Mouse (Mus musculus) CH12.LX (cell line): ENCODE results near the gene Mid1.
"Not testable (repeated sequence)": the region's sequence is repeated elsewhere in the genome, so short reads cannot be mapped to it uniquely, and the experiment has no call there.

Source experiments
- CTCF ChIP-seq, 2 experiments: IDR thresholded peaks in 1 of 2; conservative IDR thresholded peaks in 1 of 2; 2 replicates each; pipeline ENCODE4 v1.5.1; 2011 to 2012; ENCODE audit warnings: low read depth in 2 of 2, low read length in 2 of 2, improper control_type of control experiment in 1 of 2, inconsistent platforms in 1 of 2, mild to moderate bottlenecking in 1 of 2, moderate library complexity in 1 of 2
- JUN ChIP-seq: IDR thresholded peaks from 2 replicates; pipeline ENCODE4 v1.6.1; 2011; ENCODE audit warnings: low read depth, mild to moderate bottlenecking, low read length, improper control_type of control experiment, moderate library complexity; ENCODE audit not compliant: insufficient read depth
- POLR2A ChIP-seq: IDR thresholded peaks from 2 replicates; pipeline ENCODE4 v1.6.1; 2011; ENCODE audit warnings: low read depth, mild to moderate bottlenecking, improper control_type of control experiment, low read length
- USF1 ChIP-seq: IDR thresholded peaks from 2 replicates; pipeline ENCODE4 v1.6.1; 2014; ENCODE audit warnings: low read depth, mild to moderate bottlenecking, inconsistent platforms, low read length, improper control_type of control experiment

DNA sequence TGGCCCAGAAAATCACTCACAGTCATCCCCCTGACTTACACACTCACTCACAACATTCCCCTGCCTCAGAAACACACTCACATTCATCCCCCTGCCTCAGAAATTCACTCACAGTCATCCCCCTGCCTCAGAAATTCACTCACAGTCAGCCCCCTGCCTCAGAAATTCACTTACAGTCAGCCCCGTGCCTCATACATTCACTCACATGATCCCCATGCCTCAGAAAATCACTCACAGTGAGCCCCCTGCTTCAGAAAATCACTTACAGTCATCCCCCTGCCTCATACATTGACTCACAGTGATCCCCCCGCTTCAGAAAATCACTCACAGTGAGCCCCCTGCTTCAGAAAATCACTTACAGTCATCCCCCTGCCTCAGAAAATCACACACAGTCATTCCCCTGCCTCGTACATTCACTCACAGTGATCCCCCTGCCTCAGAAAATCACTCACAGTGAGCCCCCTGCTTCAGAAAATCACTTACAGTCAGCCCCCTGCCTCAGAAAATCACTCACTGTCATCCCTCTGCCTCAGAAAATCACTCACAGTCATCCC is 321.8 kb downstream of the Mid1 start:
- not testable (repeated sequence) for TF ChIP-seq CTCF (conservative IDR thresholded peaks at IDR 0.05 in 1 of 2, IDR thresholded peaks at IDR 0.05 in 1 of 2; ENCODE audit: low read depth in 2 of 2, low read length in 2 of 2); POLR2A; JUN; USF1
